ENCODE assay signal across 8 mouse cellular contexts in the genomic region with DNA sequence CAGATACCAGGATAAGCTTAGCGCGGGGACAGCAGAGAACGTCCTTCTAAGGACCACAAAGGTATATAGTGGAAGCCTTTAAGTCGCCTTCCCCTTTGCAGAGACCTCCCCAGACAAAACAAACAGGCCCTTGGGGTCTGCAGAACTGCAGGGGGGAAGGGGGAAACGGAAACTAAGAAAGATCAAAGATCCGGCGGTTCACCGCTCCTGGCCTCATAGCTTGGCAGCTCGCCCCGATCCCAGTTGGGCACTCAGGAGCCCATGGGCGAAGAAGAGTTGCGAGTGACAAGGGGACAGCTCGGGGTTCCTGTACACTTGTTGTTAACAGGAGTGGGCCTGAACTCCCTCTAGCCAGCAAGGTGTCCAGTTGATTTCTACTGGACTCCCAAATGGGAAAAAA. TPM values are rescaled to one million over a fixed set of nuclear protein-coding genes. Genes with fewer than 3 reads are reported as not detected.
DNase-seq lines count a peak whose midpoint lies in the region; ATAC-seq and TF ChIP-seq lines count a peak whose summit lies in the region.

No protein-coding gene starts in this region.

- H3K27me3 ChIP-seq in heart, postnatal 0 days (ENCODE audit: control insufficient read depth, insufficient read depth, low read length): peaks cover 57% of the 10 kb centered on the region
- peaks cover 8% of the 10 kb centered on the region; the same call in 1 of the 2 replicates for H3K27me3 ChIP-seq in forebrain, embryonic 11.5 days (ENCODE audit: control insufficient read depth, insufficient read depth, low read length)
- H3K27me3 ChIP-seq in limb, embryonic 14.5 days (ENCODE audit: control insufficient read depth, insufficient read depth, low read length): no peaks in the 10 kb centered on the region
- peaks cover 24% of the 10 kb centered on the region for H3K27me3 ChIP-seq in stomach, embryonic 16.5 days (ENCODE audit: control insufficient read depth, insufficient read depth, low read length)

- no peaks in the 10 kb centered on the region for H3K36me3 ChIP-seq in heart, postnatal 0 days (replicated peaks; ENCODE audit: control insufficient read depth, insufficient read depth, low read length)
- H3K36me3 ChIP-seq in forebrain, embryonic 11.5 days (ENCODE audit: control insufficient read depth, insufficient read depth, low read length): no peaks in the 10 kb centered on the region
- no peaks in the 10 kb centered on the region for H3K36me3 ChIP-seq in limb, embryonic 14.5 days (ENCODE audit: control insufficient read depth, insufficient read depth, low read length)
- H3K36me3 ChIP-seq in stomach, embryonic 16.5 days (ENCODE audit: control insufficient read depth, insufficient read depth, low read length): no peaks in the 10 kb centered on the region

- no peak for DNase-seq in heart, postnatal 0 days (ENCODE audit: low spot score)
- no peak for DNase-seq in heart, adult 9 months (ENCODE audit: low spot score in 2 of 2)
- DNase-seq in cerebellum, adult 11-12 months: peak; percentile 49
- peak; percentile 65 for DNase-seq in forebrain, embryonic 11.5 days (ENCODE audit: low spot score)
- DNase-seq in limb, embryonic 14.5 days (ENCODE audit: low spot score): peak; percentile 55
- no peak for DNase-seq in frontal cortex, postnatal 36 days (ENCODE audit: low spot score in 2 of 2)
- DNase-seq in spleen, postnatal 4 days (ENCODE audit: low spot score in 2 of 2): no peak

- H3K4me2 ChIP-seq in heart, postnatal 0 days (ENCODE audit: low read depth, low read length): peak overlapping the region; percentile 99
- peak overlapping the region; percentile 97; the same call in 1 of the 2 replicates for H3K4me2 ChIP-seq in forebrain, embryonic 11.5 days (ENCODE audit: low read depth, low read length, severe bottlenecking)
- peak overlapping the region; percentile 70 for H3K4me2 ChIP-seq in limb, embryonic 14.5 days (replicated peaks; ENCODE audit: low read depth, low read length, severe bottlenecking)
- H3K4me2 ChIP-seq in stomach, embryonic 16.5 days (ENCODE audit: low read depth, low read length): peak overlapping the region; percentile 89

- H3K9me3 ChIP-seq in heart, postnatal 0 days (replicated peaks; ENCODE audit: control insufficient read depth, low read length): no peaks in the 10 kb centered on the region
- H3K9me3 ChIP-seq in forebrain, embryonic 11.5 days (ENCODE audit: control insufficient read depth, low read length): no peaks in the 10 kb centered on the region
- no peaks in the 10 kb centered on the region for H3K9me3 ChIP-seq in limb, embryonic 14.5 days (ENCODE audit: control insufficient read depth, low read length)
- no peaks in the 10 kb centered on the region for H3K9me3 ChIP-seq in stomach, embryonic 16.5 days (replicated peaks; ENCODE audit: control insufficient read depth, low read length)

- no peak overlapping the region for H3K27ac ChIP-seq in heart, postnatal 0 days (ENCODE audit: low read depth)
- no peak overlapping the region for H3K27ac ChIP-seq in forebrain, embryonic 11.5 days (ENCODE audit: low read depth, low read length)
- H3K27ac ChIP-seq in limb, embryonic 14.5 days (replicated peaks; ENCODE audit: low read depth, low read length): no peak overlapping the region
- no peak overlapping the region for H3K27ac ChIP-seq in stomach, embryonic 16.5 days (ENCODE audit: low read length)

- no peak for TF ChIP-seq CTCF in heart, postnatal 0 days (IDR thresholded peaks at IDR 0.05; ENCODE audit: low read depth)

- WGBS in heart, postnatal 0 days: 12% methylated on average over 13 of the region's 13 CpGs
- WGBS in forebrain, embryonic 11.5 days: 15% methylated on average over 13 of the region's 13 CpGs
- 10% methylated on average over 13 of the region's 13 CpGs for WGBS in limb, embryonic 14.5 days
- 18% methylated on average over 13 of the region's 13 CpGs for WGBS in stomach, embryonic 16.5 days

- peak overlapping the region; percentile 75 for H3K4me3 ChIP-seq in heart, postnatal 0 days (ENCODE audit: low read depth, low read length)
- H3K4me3 ChIP-seq in forebrain, embryonic 11.5 days (ENCODE audit: low read depth, low read length): no peak overlapping the region; the same call in 1 of the 2 replicates
- peak overlapping the region; percentile 87 for H3K4me3 ChIP-seq in limb, embryonic 14.5 days (replicated peaks; ENCODE audit: low read length)
- H3K4me3 ChIP-seq in stomach, embryonic 16.5 days (replicated peaks; ENCODE audit: low read length): peak overlapping the region; percentile 70

- no peak overlapping the region for H3K9ac ChIP-seq in heart, postnatal 0 days (replicated peaks; ENCODE audit: low read depth, low read length)
- no peak overlapping the region for H3K9ac ChIP-seq in forebrain, embryonic 11.5 days (ENCODE audit: low read length)
- H3K9ac ChIP-seq in limb, embryonic 14.5 days (ENCODE audit: low read depth, low read length, severe bottlenecking): no peak overlapping the region
- H3K9ac ChIP-seq in stomach, embryonic 16.5 days (ENCODE audit: low read length): 0 out of 2 replicates have a peak overlapping the region, but pooled peaks have one; percentile 1

- TF ChIP-seq POLR2A in limb, embryonic 14.5 days (IDR thresholded peaks at IDR 0.05; ENCODE audit: borderline replicate concordance, extremely low read depth, insufficient read depth, insufficient read length): no peak

- no peak for ATAC-seq in heart, postnatal 0 days (ENCODE audit: insufficient read depth, low read depth)
- ATAC-seq in forebrain, embryonic 11.5 days (replicated peaks; ENCODE audit: low FRiP score): no peak
- ATAC-seq in limb, embryonic 14.5 days (ENCODE audit: low FRiP score, low read depth): no peak
- ATAC-seq in stomach, embryonic 16.5 days (ENCODE audit: insufficient read depth, low FRiP score): no peak

- 0 out of 2 replicates have a peak, but pooled peaks cover 7% of the 10 kb centered on the region for H3K4me1 ChIP-seq in heart, postnatal 0 days (ENCODE audit: control insufficient read depth, insufficient read depth)
- peaks cover 16% of the 10 kb centered on the region for H3K4me1 ChIP-seq in forebrain, embryonic 11.5 days (replicated peaks; ENCODE audit: control insufficient read depth, insufficient read depth, low read length)
- peaks cover 36% of the 10 kb centered on the region for H3K4me1 ChIP-seq in limb, embryonic 14.5 days (ENCODE audit: control insufficient read depth, insufficient read depth, low read length)
- H3K4me1 ChIP-seq in stomach, embryonic 16.5 days (ENCODE audit: control insufficient read depth, insufficient read depth, low read length): peaks cover 9% of the 10 kb centered on the region

- TF ChIP-seq EP300 in heart, postnatal 0 days (IDR thresholded peaks at IDR 0.05; ENCODE audit: low read depth): no peak

RNA-seq across cellular contexts. Expression of gene Nkd1, which starts 0.8 kb away (rescaled TPM):
- 6.8 and 14.5 TPM in 2 replicates for total RNA-seq in heart, postnatal 0 days (2014; rRNA removed; ENCODE audit: low replicate concordance)
- polyA plus RNA-seq in heart, postnatal 0 days (2015; fragmentation: Nextera tagmentation; extraction: Ambion mirVana): 5.3 and 5.5 TPM in 2 replicates
- polyA plus RNA-seq in forebrain, embryonic 11.5 days (2014; fragmentation: Nextera tagmentation; extraction: Ambion mirVana): 63.0 and 71.5 TPM in 2 replicates
- 48.6 and 61.4 TPM in 2 replicates for polyA plus RNA-seq in limb, embryonic 14.5 days (2012; rRNA removed)
- 53.9 and 66.4 TPM in 2 replicates for polyA plus RNA-seq in limb, embryonic 14.5 days (2014; fragmentation: Nextera tagmentation; extraction: Ambion mirVana)
- 36.4 and 36.8 TPM in 2 replicates for polyA plus RNA-seq in stomach, embryonic 16.5 days (2015; fragmentation: Nextera tagmentation; extraction: Ambion mirVana)

Comparison
In these comparisons a context has a peak if more than half of its experiments do, and no peak if none do; other contexts are left out.
1. DNase-seq: peak in cerebellum, adult 11-12 months (single experiment), forebrain, embryonic 11.5 days (single experiment) and limb, embryonic 14.5 days (single experiment); none in heart, postnatal 0 days (single experiment), heart, adult 9 months (0 of 2), frontal cortex, postnatal 36 days (0 of 2) and spleen, postnatal 4 days (0 of 2).
2. Peak in every context shown above with its lines, with median percentiles within 50 percentile points of each other: H3K4me2 ChIP-seq.